Mouse (Mus musculus) neural tube, embryonic 15.5 days (tissue): Measurements from ENCODE around the gene Cdk6. TPM values are rescaled to one million over a fixed set of nuclear protein-coding genes. Genes with fewer than 3 reads are reported as not detected.

Experiments used
- ATAC-seq: fragments of 200-750 bp; cut with Nextera tagmentation; 2 replicates; pipeline ENCODE4 v1.8.0; 2017; ENCODE audit warnings: mild to moderate bottlenecking, moderate TSS enrichment, moderate library complexity; ENCODE audit not compliant: low FRiP score
- H3K27ac ChIP-seq: fragments of 300-500 bp; sonication (generic); replicated peaks from 2 replicates; pipeline ENCODE4 v1.5.1; 2015; ENCODE audit warnings: mild to moderate bottlenecking, inconsistent platforms
- H3K27me3 ChIP-seq: fragments of 300-500 bp; sonication (generic); replicated peaks from 2 replicates; pipeline ENCODE4 v1.6.1; 2015; ENCODE audit warnings: inconsistent platforms
- H3K36me3 ChIP-seq: fragments of 300-500 bp; sonication (generic); 2 replicates; pipeline ENCODE4 v1.6.1; 2015; ENCODE audit warnings: inconsistent platforms
- H3K4me1 ChIP-seq: fragments of 300-500 bp; sonication (generic); 2 replicates; pipeline ENCODE4 v1.6.1; 2015; ENCODE audit warnings: inconsistent platforms
- H3K4me2 ChIP-seq: fragments of 300-500 bp; sonication (generic); 2 replicates; pipeline ENCODE4 v1.6.1; 2015; ENCODE audit warnings: inconsistent platforms, mild to moderate bottlenecking, moderate library complexity
- H3K4me3 ChIP-seq: fragments of 300-500 bp; sonication (generic); replicated peaks from 2 replicates; pipeline ENCODE4 v1.5.1; 2015; ENCODE audit warnings: mild to moderate bottlenecking, inconsistent platforms
- H3K9ac ChIP-seq: fragments of 300-500 bp; sonication (generic); replicated peaks from 2 replicates; pipeline ENCODE4 v1.6.1; 2015; ENCODE audit warnings: mild to moderate bottlenecking, inconsistent platforms
- H3K9me3 ChIP-seq: fragments of 300-500 bp; sonication (generic); replicated peaks from 2 replicates; pipeline ENCODE4 v1.6.1; 2016; ENCODE audit warnings: inconsistent platforms
- WGBS: fragments of 180-500 bp; shearing (Covaris S2); methylation state at CpG from one replicate; pipeline ENCODE4 v1.1.7; 2015; ENCODE audit warnings: mixed read lengths; 5-methylcytosine and 5-hydroxymethylcytosine counted together
- polyA plus RNA-seq: library from polyadenylated mRNA; unstranded; fragments of >200 nt; fragmentation: Nextera tagmentation; extraction: Ambion mirVana; gene quantifications from 2 replicates; pipeline ENCODE4 v1.2.1, GENCODE M21; 2015

Cdk6 gene
- polyA plus RNA-seq, 1 experiment from 2014 or later = 13.3 TPM

GRCm38 (mm10) chr5:3494452-3495187, 153.3 kb downstream of the Cdk6 start:
- 83% methylated on average over 8 of the region's 8 CpGs for WGBS
- no peak for ATAC-seq

GRCm38 (mm10) chr5:3497505-3497925, 156.2 kb downstream of the Cdk6 start:
- 85% methylated on average over 5 of the region's 5 CpGs for WGBS

More at GRCm38 (mm10) chr5:3494452-3495187, 153.3 kb downstream of the Cdk6 start:
- Histone ChIP-seq H3K27me3 (no peaks in the 10 kb centered on the region), H3K27ac (no peak overlapping the region), H3K4me1 (0 out of 2 replicates have a peak, but pooled peaks cover 5% of the 10 kb centered on the region), H3K4me3 (no peak overlapping the region), H3K4me2 (no peak overlapping the region), H3K9me3 (no peaks in the 10 kb centered on the region), H3K36me3 (no peaks in the 10 kb centered on the region), H3K9ac (no peak overlapping the region)

GRCm38 (mm10) chr5:3500298-3500697, 159.0 kb downstream of the Cdk6 start:
- H3K4me2 ChIP-seq = no peak overlapping the region
- no peak for ATAC-seq
- no peak overlapping the region for H3K9ac ChIP-seq
- peaks cover 5% of the 10 kb centered on the region for H3K4me1 ChIP-seq
- no peaks in the 10 kb centered on the region for H3K9me3 ChIP-seq
- WGBS = 88% methylated on average over 5 of the region's 5 CpGs
- H3K27me3 ChIP-seq = no peaks in the 10 kb centered on the region
- no peak overlapping the region for H3K4me3 ChIP-seq
- H3K27ac ChIP-seq = no peak overlapping the region
- H3K36me3 ChIP-seq = no peaks in the 10 kb centered on the region

More at GRCm38 (mm10) chr5:3497505-3497925, 156.2 kb downstream of the Cdk6 start:
- H3K4me1 ChIP-seq = peaks cover 5% of the 10 kb centered on the region
- no peaks in the 10 kb centered on the region for H3K36me3 ChIP-seq
- H3K4me3 ChIP-seq = no peak overlapping the region
- ATAC-seq = no peak
- no peaks in the 10 kb centered on the region for H3K9me3 ChIP-seq
- H3K27ac ChIP-seq = no peak overlapping the region
- no peak overlapping the region for H3K4me2 ChIP-seq
- H3K27me3 ChIP-seq = no peaks in the 10 kb centered on the region
- H3K9ac ChIP-seq = no peak overlapping the region

GRCm38 (mm10) chr5:3500957-3501563, 159.8 kb downstream of the Cdk6 start:
- 60% methylated on average over 8 of the region's 8 CpGs for WGBS

GRCm38 (mm10) chr5:3501564-3502001, 160.3 kb downstream of the Cdk6 start:
- ATAC-seq = no peak
- H3K4me3 ChIP-seq = no peak overlapping the region
- no peaks in the 10 kb centered on the region for H3K36me3 ChIP-seq
- no peak overlapping the region for H3K27ac ChIP-seq
- H3K27me3 ChIP-seq = no peaks in the 10 kb centered on the region
- peaks cover 5% of the 10 kb centered on the region for H3K4me1 ChIP-seq
- 21% methylated on average over 8 of the region's 8 CpGs for WGBS
- H3K9ac ChIP-seq = no peak overlapping the region
- H3K9me3 ChIP-seq = no peaks in the 10 kb centered on the region
- H3K4me2 ChIP-seq = no peak overlapping the region

More at GRCm38 (mm10) chr5:3500957-3501563, 159.8 kb downstream of the Cdk6 start:
- H3K4me1 ChIP-seq = peaks cover 5% of the 10 kb centered on the region
- H3K4me2 ChIP-seq = no peak overlapping the region
- H3K9me3 ChIP-seq = no peaks in the 10 kb centered on the region
- no peaks in the 10 kb centered on the region for H3K27me3 ChIP-seq
- no peak overlapping the region for H3K27ac ChIP-seq
- H3K9ac ChIP-seq = no peak overlapping the region
- no peak for ATAC-seq
- H3K4me3 ChIP-seq = no peak overlapping the region
- no peaks in the 10 kb centered on the region for H3K36me3 ChIP-seq

- no peak overlapping the region for H3K27ac ChIP-seq
- H3K9ac ChIP-seq = no peak overlapping the region
- H3K36me3 ChIP-seq = no peaks in the 10 kb centered on the region
- no peak overlapping the region for H3K4me3 ChIP-seq
- WGBS = 62% methylated on average over 11 of the region's 11 CpGs
- H3K4me1 ChIP-seq = peaks cover 5% of the 10 kb centered on the region
- no peaks in the 10 kb centered on the region for H3K27me3 ChIP-seq
- H3K4me2 ChIP-seq = no peak overlapping the region
- H3K9me3 ChIP-seq = no peaks in the 10 kb centered on the region
- no peak for ATAC-seq
Measured at GRCm38 (mm10) chr5:3502610-3503350, 161.5 kb downstream of the Cdk6 start.

- Histone ChIP-seq H3K27me3 (no peaks in the 10 kb centered on the region), H3K9me3 (no peaks in the 10 kb centered on the region), H3K36me3 (no peaks in the 10 kb centered on the region), H3K4me3 (no peak overlapping the region), H3K4me1 (peaks cover 5% of the 10 kb centered on the region), H3K4me2 (no peak overlapping the region), H3K9ac (no peak overlapping the region), H3K27ac (no peak overlapping the region)
- WGBS = 88% methylated on average over 4 of the region's 4 CpGs
- no peak for ATAC-seq
Measured at GRCm38 (mm10) chr5:3503373-3503772, 162.1 kb downstream of the Cdk6 start.

GRCm38 (mm10) chr5:3503836-3504323, 162.6 kb downstream of the Cdk6 start:
- peaks cover 5% of the 10 kb centered on the region for H3K4me1 ChIP-seq
- no peak overlapping the region for H3K4me2 ChIP-seq
- H3K36me3 ChIP-seq = no peaks in the 10 kb centered on the region
- ATAC-seq = no peak
- H3K27ac ChIP-seq = no peak overlapping the region
- no peaks in the 10 kb centered on the region for H3K9me3 ChIP-seq
- H3K27me3 ChIP-seq = no peaks in the 10 kb centered on the region
- no peak overlapping the region for H3K4me3 ChIP-seq
- 90% methylated on average over 9 of the region's 9 CpGs for WGBS
- no peak overlapping the region for H3K9ac ChIP-seq

GRCm38 (mm10) chr5:3504453-3504852, 163.2 kb downstream of the Cdk6 start:
- H3K27me3 ChIP-seq = no peaks in the 10 kb centered on the region
- no peak overlapping the region for H3K4me2 ChIP-seq
- no peaks in the 10 kb centered on the region for H3K9me3 ChIP-seq
- H3K4me1 ChIP-seq = peaks cover 5% of the 10 kb centered on the region
- H3K27ac ChIP-seq = no peak overlapping the region
- no peak overlapping the region for H3K4me3 ChIP-seq
- H3K36me3 ChIP-seq = no peaks in the 10 kb centered on the region
- ATAC-seq = no peak
- no peak overlapping the region for H3K9ac ChIP-seq
- 78% methylated on average over 4 of the region's 4 CpGs for WGBS

GRCm38 (mm10) chr5:3505553-3505952, 164.3 kb downstream of the Cdk6 start:
- Histone ChIP-seq H3K27ac (no peak overlapping the region), H3K9ac (no peak overlapping the region), H3K9me3 (no peaks in the 10 kb centered on the region), H3K4me3 (no peak overlapping the region), H3K27me3 (no peaks in the 10 kb centered on the region), H3K4me2 (no peak overlapping the region), H3K36me3 (no peaks in the 10 kb centered on the region), H3K4me1 (peaks cover 5% of the 10 kb centered on the region)
- ATAC-seq = no peak
- WGBS = 87% methylated on average over 2 of the region's 2 CpGs

- no peaks in the 10 kb centered on the region for H3K36me3 ChIP-seq
- no peak overlapping the region for H3K9ac ChIP-seq
- WGBS = 72% methylated on average over 7 of the region's 7 CpGs
- no peak for ATAC-seq
- no peaks in the 10 kb centered on the region for H3K27me3 ChIP-seq
- H3K4me2 ChIP-seq = no peak overlapping the region
- H3K9me3 ChIP-seq = no peaks in the 10 kb centered on the region
- H3K4me3 ChIP-seq = no peak overlapping the region
- no peak overlapping the region for H3K27ac ChIP-seq
- peaks cover 4% of the 10 kb centered on the region; the same call in 1 of the 2 replicates for H3K4me1 ChIP-seq
Measured at GRCm38 (mm10) chr5:3508480-3509381, 167.4 kb downstream of the Cdk6 start.
